Mouse (Mus musculus): Measurements from ENCODE around the gene Mef2d.

DNA sequence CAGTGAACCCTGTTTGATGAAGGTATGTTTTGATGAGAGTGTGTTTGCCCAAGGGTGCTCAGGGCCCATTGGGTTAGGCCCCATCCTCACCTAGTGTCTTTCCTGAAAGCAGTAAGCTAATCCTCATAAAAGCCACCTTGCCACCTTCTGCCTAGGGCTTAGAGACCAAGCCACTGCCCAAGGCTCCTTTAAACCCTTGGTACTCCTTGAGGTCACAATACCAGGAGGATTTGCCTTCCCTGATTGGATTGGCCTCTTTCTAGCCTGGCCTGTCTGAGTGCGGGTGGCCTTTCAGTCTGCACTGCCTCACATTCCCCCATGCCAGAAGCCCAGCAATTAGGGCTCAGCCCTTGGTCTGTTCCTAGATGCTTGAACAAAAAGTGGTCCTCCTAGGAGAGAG lies 5.7 kb downstream of the Mef2d start:
- TF ChIP-seq POLR2A (IDR thresholded peaks at IDR 0.05; ENCODE audit: insufficient read length, low read depth), result peak; percentile 8
- TF ChIP-seq POLR2AphosphoS2 (IDR thresholded peaks at IDR 0.05; ENCODE audit: insufficient read length, low read depth), result no peak
- TF ChIP-seq MAX (IDR thresholded peaks at IDR 0.05; ENCODE audit: low read depth), result no peak
- TF ChIP-seq USF1 (IDR thresholded peaks at IDR 0.05; ENCODE audit: low read depth), result no peak

All from myocyte (in vitro differentiated cells).